Mouse (Mus musculus) CD4-positive naive resting alpha-beta T cell, adult 57 days (primary cell): ENCODE measurements around the gene Msantd1. TPM values are rescaled to one million over a fixed set of nuclear protein-coding genes. Genes with fewer than 3 reads are reported as not detected.

ENCODE experiments used
- total RNA-seq: library from RNA; stranded (reverse); gene quantifications from one replicate; pipeline ENCODE4 v1.2.4, GENCODE M21; 2023

The Msantd1 gene
- total RNA-seq, result 3.0 TPM

GRCm38 (mm10) chr5:34907910-34908725 is at the start of gene Msantd1:
TSS of gene Msantd1 (plus strand) at chr5:34908012.

GRCm38 (mm10) chr5:34948861-34949760 is 41.3 kb downstream of the Msantd1 start, which contains the start of gene Rgs12:
TSS of gene Rgs12 (plus strand) at chr5:34949445.

Other genes starting within 250 kb of the Msantd1 start
- gene Nop14, start 247.9 kb upstream of the Msantd1 start, total RNA-seq, result 31.2 TPM
- 8.0 TPM for gene Grk4, start 247.6 kb upstream of the Msantd1 start, total RNA-seq
- 61.1 TPM for gene Htt, start 146.3 kb upstream of the Msantd1 start, total RNA-seq
- gene Rgs12, start 41.4 kb downstream of the Msantd1 start, total RNA-seq, result 4.2 TPM
- not detected for gene Hgfac, start 133.5 kb downstream of the Msantd1 start, total RNA-seq
- gene Dok7, start 148.8 kb downstream of the Msantd1 start, total RNA-seq, result not detected
- 41.3 TPM for gene Lrpap1, start 197.8 kb downstream of the Msantd1 start, total RNA-seq